Mouse (Mus musculus) MEL (cell line): Measurements from ENCODE around the gene Galnt18. TPM values are rescaled to one million over a fixed set of nuclear protein-coding genes. Genes with fewer than 3 reads are reported as not detected.

ENCODE experiments used
- DNase-seq: peaks from one replicate; pipeline ENCODE4 v3.0.0; 2011; ENCODE audit warnings: low read depth, low spot score
- H3K27ac ChIP-seq: 2 replicates; pipeline ENCODE4 v1.5.1; 2012; ENCODE audit warnings: low read depth, mild to moderate bottlenecking, control low read depth, low read length, moderate library complexity; ENCODE audit not compliant: control insufficient read depth
- H3K27me3 ChIP-seq, 2 experiments: fragments of 150-350 bp in 1 of 2; sonication (generic) in 1 of 2; 2 replicates each; pipeline ENCODE4 v1.6.1; 2012; ENCODE audit warnings: low read length in 2 of 2, mild to moderate bottlenecking in 2 of 2, improper control_type of control experiment in 1 of 2, moderate library complexity in 1 of 2; ENCODE audit not compliant: insufficient read depth in 2 of 2, control insufficient read depth in 1 of 2
- H3K36me3 ChIP-seq, 2 experiments: 2 replicates each; pipeline ENCODE4 v1.6.1; 2012 to 2014; ENCODE audit warnings: low read length in 2 of 2, improper control_type of control experiment in 1 of 2, inconsistent platforms in 1 of 2, mild to moderate bottlenecking in 1 of 2; ENCODE audit not compliant: insufficient read depth in 2 of 2, control insufficient read depth in 1 of 2
- H3K4me1 ChIP-seq, 2 experiments: fragments of 150-350 bp in 1 of 2; sonication (generic) in 1 of 2; 2 replicates each; pipeline ENCODE4 v1.6.1; 2012; ENCODE audit warnings: low read length in 2 of 2, improper control_type of control experiment in 1 of 2, mild to moderate bottlenecking in 1 of 2; ENCODE audit not compliant: insufficient read depth in 2 of 2, control insufficient read depth in 1 of 2
- H3K4me3 ChIP-seq, 2 experiments: fragments of 150-350 bp in 1 of 2; sonication (generic) in 1 of 2; 2 replicates each; pipeline ENCODE4 v1.5.1; 2012; ENCODE audit warnings: low read depth in 2 of 2, low read length in 2 of 2, mild to moderate bottlenecking in 2 of 2, moderate library complexity in 2 of 2, control low read depth in 1 of 2, improper control_type of control experiment in 1 of 2; ENCODE audit not compliant: control insufficient read depth in 1 of 2, insufficient read depth in 1 of 2
- H3K79me2 ChIP-seq: 2 replicates; pipeline ENCODE4 v1.6.1; 2012; ENCODE audit warnings: mild to moderate bottlenecking, low read length, moderate library complexity; ENCODE audit not compliant: control insufficient read depth, poor library complexity, insufficient read depth
- H3K9ac ChIP-seq: 2 replicates; pipeline ENCODE4 v1.6.1; 2012; ENCODE audit warnings: low read depth, mild to moderate bottlenecking, control low read depth, low read length, moderate library complexity; ENCODE audit not compliant: control insufficient read depth, poor library complexity, severe bottlenecking
- H3K9me3 ChIP-seq: fragments of 150-350 bp; sonication (generic); replicated peaks from 2 replicates; pipeline ENCODE4 v1.6.1; 2012; ENCODE audit warnings: mild to moderate bottlenecking, low read length, improper control_type of control experiment, moderate library complexity; ENCODE audit not compliant: insufficient read depth
- CHD2 ChIP-seq: IDR thresholded peaks from 2 replicates; pipeline ENCODE4 v1.6.1; 2011; ENCODE audit warnings: low read length, improper control_type of control experiment
- CTCF ChIP-seq, 3 experiments: IDR thresholded peaks in 2 of 3; conservative IDR thresholded peaks in 1 of 3; 2 replicates each; pipeline ENCODE4 v1.5.1; 2011 to 2012; ENCODE audit warnings: low read length in 3 of 3, low read depth in 2 of 3, mild to moderate bottlenecking in 2 of 3, improper control_type of control experiment in 1 of 3, inconsistent platforms in 1 of 3, mixed read lengths in 1 of 3, moderate library complexity in 1 of 3; ENCODE audit not compliant: control insufficient read depth in 1 of 3, insufficient read depth in 1 of 3, poor library complexity in 1 of 3, severe bottlenecking in 1 of 3
- E2F4 ChIP-seq: IDR thresholded peaks from 2 replicates; pipeline ENCODE4 v1.6.1; 2011; ENCODE audit warnings: low read depth, low read length, improper control_type of control experiment, borderline replicate concordance
- ELF1 ChIP-seq: IDR thresholded peaks from 2 replicates; pipeline ENCODE4 v1.6.1; 2014; ENCODE audit warnings: low read depth, mild to moderate bottlenecking, inconsistent platforms, low read length, improper control_type of control experiment, moderate library complexity
- ETS1 ChIP-seq: IDR thresholded peaks from 2 replicates; pipeline ENCODE4 v1.6.1; 2012; ENCODE audit warnings: low read depth, mild to moderate bottlenecking, inconsistent platforms, low read length, improper control_type of control experiment, moderate library complexity
- GABPA ChIP-seq: IDR thresholded peaks from 2 replicates; pipeline ENCODE4 v1.6.1; 2012; ENCODE audit warnings: low read depth, mild to moderate bottlenecking, inconsistent platforms, low read length, improper control_type of control experiment, moderate library complexity
- HCFC1 ChIP-seq: IDR thresholded peaks from 2 replicates; pipeline ENCODE4 v1.6.1; 2012; ENCODE audit warnings: low read depth, mild to moderate bottlenecking, inconsistent platforms, low read length, improper control_type of control experiment, moderate library complexity
- MAFK ChIP-seq: IDR thresholded peaks from 2 replicates; pipeline ENCODE4 v1.6.1; 2011; ENCODE audit warnings: low read depth, mild to moderate bottlenecking, low read length, improper control_type of control experiment, borderline replicate concordance
- MAZ ChIP-seq: IDR thresholded peaks from 2 replicates; pipeline ENCODE4 v1.6.1; 2012; ENCODE audit warnings: low read depth, mild to moderate bottlenecking, inconsistent platforms, low read length, improper control_type of control experiment
- MEF2A ChIP-seq: IDR thresholded peaks from 2 replicates; pipeline ENCODE4 v1.6.1; 2014; ENCODE audit warnings: low read depth, mild to moderate bottlenecking, inconsistent platforms, low read length, improper control_type of control experiment; ENCODE audit not compliant: poor library complexity, insufficient replicate concordance, severe bottlenecking; ENCODE audit errors: extremely low read depth
- MXI1 ChIP-seq: IDR thresholded peaks from 2 replicates; pipeline ENCODE4 v1.6.1; 2011; ENCODE audit warnings: mild to moderate bottlenecking, low read depth, low read length, improper control_type of control experiment
- MYB ChIP-seq: IDR thresholded peaks from 2 replicates; pipeline ENCODE4 v1.6.1; 2011; ENCODE audit warnings: mild to moderate bottlenecking, low read depth, low read length, improper control_type of control experiment
- NELFE ChIP-seq: IDR thresholded peaks from 2 replicates; pipeline ENCODE4 v1.6.1; 2011; ENCODE audit warnings: low read depth, low read length, improper control_type of control experiment
- NRF1 ChIP-seq: IDR thresholded peaks from 2 replicates; pipeline ENCODE4 v1.6.1; 2014; ENCODE audit warnings: low read depth, mild to moderate bottlenecking, inconsistent platforms, low read length, improper control_type of control experiment, moderate library complexity; ENCODE audit not compliant: poor library complexity, insufficient read depth, severe bottlenecking
- POLR2A ChIP-seq, 2 experiments: IDR thresholded peaks; 2 replicates each; pipeline ENCODE4 v1.6.1; 2011 to 2012; ENCODE audit warnings: low read length in 2 of 2, mild to moderate bottlenecking in 2 of 2, control low read depth in 1 of 2, improper control_type of control experiment in 1 of 2, low read depth in 1 of 2, moderate library complexity in 1 of 2; ENCODE audit not compliant: control insufficient read depth in 1 of 2, insufficient read depth in 1 of 2, poor library complexity in 1 of 2
- RAD21 ChIP-seq: IDR thresholded peaks from 2 replicates; pipeline ENCODE4 v1.6.1; 2011; ENCODE audit warnings: mild to moderate bottlenecking, low read depth, low read length, improper control_type of control experiment
- RCOR1 ChIP-seq: IDR thresholded peaks from 2 replicates; pipeline ENCODE4 v1.6.1; 2012; ENCODE audit warnings: low read depth, mild to moderate bottlenecking, inconsistent platforms, low read length, improper control_type of control experiment
- SIN3A ChIP-seq: IDR thresholded peaks from 2 replicates; pipeline ENCODE4 v1.6.1; 2012; ENCODE audit warnings: low read length, improper control_type of control experiment, inconsistent platforms
- SMC3 ChIP-seq: IDR thresholded peaks from 2 replicates; pipeline ENCODE4 v1.6.1; 2011; ENCODE audit warnings: low read depth, low read length, improper control_type of control experiment
- TBP ChIP-seq: IDR thresholded peaks from 2 replicates; pipeline ENCODE4 v1.8.0; 2011; ENCODE audit warnings: low read depth, low read length, improper control_type of control experiment
- USF2 ChIP-seq, 2 experiments: IDR thresholded peaks; 2 replicates each; pipeline ENCODE4 v1.6.1; 2011 to 2012; ENCODE audit warnings: improper control_type of control experiment in 2 of 2, low read length in 2 of 2, borderline replicate concordance in 1 of 2, inconsistent platforms in 1 of 2, low read depth in 1 of 2, mild to moderate bottlenecking in 1 of 2; ENCODE audit not compliant: insufficient read depth in 1 of 2
- ZC3H11A ChIP-seq: IDR thresholded peaks from 2 replicates; pipeline ENCODE4 v1.6.1; 2012; ENCODE audit warnings: low read depth, mild to moderate bottlenecking, inconsistent platforms, low read length, improper control_type of control experiment
- ZKSCAN1 ChIP-seq: IDR thresholded peaks from 2 replicates; pipeline ENCODE4 v1.6.1; 2012; ENCODE audit warnings: low read depth, mild to moderate bottlenecking, inconsistent platforms, low read length, improper control_type of control experiment, moderate library complexity
- polyA plus RNA-seq, 2 experiments: library from polyadenylated mRNA; stranded (reverse) in 1 of 2; unstranded in 1 of 2; fragments of >175 nt in 1 of 2; fragments of >200 nt in 1 of 2; gene quantifications; 2 replicates each; pipeline versions ENCODE4 v1.2.1 to v1.2.4; 2012; ENCODE audit warnings: low replicate concordance in 2 of 2, low read depth in 1 of 2; ENCODE audit not compliant: insufficient read length in 2 of 2, insufficient read depth in 1 of 2, missing spikeins in 1 of 2
- total RNA-seq: library from RNA; depleted of rRNA; stranded (reverse); fragments of 300-350 nt; gene quantifications from 2 replicates; pipeline ENCODE4 v1.2.3, GENCODE M21; 2012

Gene Galnt18
- total and polyA plus RNA-seq, 3 experiments = not detected

DNA sequence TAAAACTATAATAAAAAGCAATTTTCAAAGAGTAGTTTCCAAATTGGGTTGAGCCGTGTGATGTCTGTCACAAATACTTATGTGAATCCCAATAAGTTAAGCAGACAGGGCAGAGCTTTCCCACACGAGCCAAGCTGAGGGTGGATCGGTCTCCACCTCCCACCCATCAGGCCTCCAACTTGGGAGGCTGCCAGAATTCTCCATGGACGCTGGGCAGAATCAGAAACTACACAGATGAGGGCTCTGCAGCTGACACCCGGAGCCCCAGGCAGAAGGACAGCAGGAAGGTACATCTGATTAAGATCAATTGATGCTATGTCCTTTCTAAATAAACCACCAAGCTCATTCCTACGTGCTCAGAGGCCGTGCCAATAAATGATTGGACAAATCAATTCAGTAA is 42.4 kb downstream of the Galnt18 start:
- no peak for DNase-seq
- H3K36me3 ChIP-seq = no peaks in the 10 kb centered on the region
- no peaks in the 10 kb centered on the region for H3K4me1 ChIP-seq
- TF ChIP-seq HCFC1 (no peak), MAFK (no peak), ZC3H11A (no peak), TBP (no peak), MYB (no peak), USF2 (IDR thresholded peaks at IDR 0.05; ENCODE audit: borderline replicate concordance in 1 of 2, insufficient read depth in 1 of 2, low read depth in 1 of 2, low read length in 2 of 2) (no peak), CTCF (IDR thresholded peaks at IDR 0.05 in 2 of 3, conservative IDR thresholded peaks at IDR 0.05 in 1 of 3; ENCODE audit: control insufficient read depth in 1 of 3, insufficient read depth in 1 of 3, low read depth in 2 of 3, low read length in 3 of 3, poor library complexity in 1 of 3, severe bottlenecking in 1 of 3) (no peak), MAZ (no peak), NRF1 (no peak), POLR2A (IDR thresholded peaks at IDR 0.05; ENCODE audit: control insufficient read depth in 1 of 2, insufficient read depth in 1 of 2, low read depth in 1 of 2, low read length in 2 of 2, poor library complexity in 1 of 2) (no peak), RAD21 (no peak), MXI1 (no peak), CHD2 (no peak), SIN3A (no peak), NELFE (no peak), ETS1 (no peak)
- no peak overlapping the region for H3K27ac ChIP-seq
- no peaks in the 10 kb centered on the region for H3K79me2 ChIP-seq
- no peak overlapping the region for H3K4me3 ChIP-seq
- no peaks in the 10 kb centered on the region for H3K9me3 ChIP-seq
- no peaks in the 10 kb centered on the region for H3K27me3 ChIP-seq
- no peak overlapping the region for H3K9ac ChIP-seq

DNA sequence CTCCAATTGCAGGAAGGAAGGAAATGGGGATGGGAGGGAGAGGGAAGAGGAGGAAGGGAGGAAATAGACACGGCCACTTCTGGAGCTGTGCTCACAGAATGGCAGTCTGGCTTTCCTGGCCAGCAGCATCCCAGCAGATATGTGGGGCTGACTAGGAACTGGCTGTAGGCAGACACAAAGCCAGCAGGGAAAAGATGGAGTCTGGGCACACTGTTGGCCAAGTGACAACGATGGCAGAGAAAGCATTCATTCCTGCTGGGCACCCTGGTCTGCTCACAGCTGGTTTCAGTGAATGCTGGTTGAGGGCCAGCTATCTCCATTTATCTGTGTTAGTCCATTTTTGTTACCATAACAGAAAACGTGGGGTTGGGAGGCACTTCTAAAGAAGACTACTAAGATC is 43.4 kb downstream of the Galnt18 start:
- no peaks in the 10 kb centered on the region for H3K27me3 ChIP-seq
- H3K9ac ChIP-seq = no peak overlapping the region
- H3K9me3 ChIP-seq = no peaks in the 10 kb centered on the region
- TF ChIP-seq E2F4 (no peak), ETS1 (no peak), CHD2 (no peak), MEF2A (no peak), ELF1 (no peak), SMC3 (no peak), RAD21 (no peak), RCOR1 (no peak), USF2 (IDR thresholded peaks at IDR 0.05; ENCODE audit: borderline replicate concordance in 1 of 2, insufficient read depth in 1 of 2, low read depth in 1 of 2, low read length in 2 of 2) (no peak), GABPA (no peak), ZKSCAN1 (no peak), NRF1 (no peak)
- TF ChIP-seq, all 39 proteins: peak for 0
- Histone ChIP-seq H3K27ac (no peak overlapping the region), H3K4me3 (no peak overlapping the region), H3K4me1 (no peaks in the 10 kb centered on the region), H3K36me3 (no peaks in the 10 kb centered on the region), H3K79me2 (no peaks in the 10 kb centered on the region)
- no peak for DNase-seq
